Mouse (Mus musculus): ENCODE measurements around the gene Nt5c3. TPM values are rescaled to one million over a fixed set of nuclear protein-coding genes. Genes with fewer than 3 reads are reported as not detected.
A peak's percentile ranks its signal among the peaks of the same experiment; 100 is the strongest.

Nt5c3 gene
- polyA plus RNA-seq, 1 experiment from 2014 or later = 124 TPM

- H3K27me3 ChIP-seq (ENCODE audit: control insufficient read depth, insufficient read depth, low read length) = no peaks in the 10 kb centered on the region
- H3K4me2 ChIP-seq (replicated peaks; ENCODE audit: low read depth) = no peak overlapping the region
- TF ChIP-seq CTCF (IDR thresholded peaks at IDR 0.05; ENCODE audit: low read depth) (peak; percentile 27; the same call in 1 of the 2 replicates), EP300 (optimal IDR thresholded peaks at IDR 0.05) (no peak)
- no peaks in the 10 kb centered on the region for H3K9me3 ChIP-seq (ENCODE audit: control insufficient read depth, low read length)
- no peaks in the 10 kb centered on the region for H3K36me3 ChIP-seq (ENCODE audit: control insufficient read depth, insufficient read depth, low read length)
- no peaks in the 10 kb centered on the region; the same call in 1 of the 2 replicates for H3K4me1 ChIP-seq (replicated peaks; ENCODE audit: control insufficient read depth, insufficient read depth)
- 69% methylated on average over 7 of the region's 7 CpGs for WGBS
- ATAC-seq (ENCODE audit: low FRiP score, low TSS enrichment) (peak; percentile 36; the same call in 1 of the 2 replicates), DNase-seq (ENCODE audit: low spot score) (peak; percentile 55)
- H3K27ac ChIP-seq (replicated peaks) = peak overlapping the region; percentile 69
- H3K9ac ChIP-seq (ENCODE audit: low read length) = no peak overlapping the region
- no peak overlapping the region for H3K4me3 ChIP-seq (ENCODE audit: low read depth, low read length)
These were observed 20.9 kb downstream of the Nt5c3 start for GRCm38 (mm10) chr6:56902606-56903520.

DNA sequence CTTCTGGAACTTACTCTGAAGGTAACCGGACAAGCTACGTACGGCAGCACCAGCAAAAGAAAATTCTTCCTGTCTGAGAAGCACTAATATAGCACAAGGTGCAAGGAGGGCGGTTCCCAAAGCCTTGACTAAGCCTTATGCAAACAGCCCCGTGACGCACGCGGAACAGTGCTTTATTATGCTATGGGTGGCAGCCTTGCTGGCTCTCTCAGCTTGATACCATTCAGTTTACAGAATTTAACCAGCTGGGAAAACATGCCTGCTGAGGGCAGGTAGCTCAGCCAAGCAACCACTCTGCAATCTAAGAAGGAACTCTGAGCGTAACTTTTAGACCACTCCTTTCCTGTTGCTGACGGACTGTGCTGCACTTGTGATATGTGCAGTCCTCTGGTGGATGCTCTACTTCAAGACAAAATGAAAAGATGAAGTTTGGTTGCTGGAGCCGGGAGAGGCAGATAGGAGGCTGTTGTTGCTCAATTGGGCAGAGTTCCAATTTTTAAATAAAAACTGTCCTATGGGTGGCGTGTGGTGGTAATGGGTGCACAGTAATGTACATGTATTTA is 21.8 kb downstream of the Nt5c3 start:
- ATAC-seq (ENCODE audit: low FRiP score, low TSS enrichment) (peak; percentile 98), DNase-seq (ENCODE audit: low spot score) (peak; percentile 95)
- Histone ChIP-seq H3K27me3 (ENCODE audit: control insufficient read depth, insufficient read depth, low read length) (no peaks in the 10 kb centered on the region), H3K9me3 (ENCODE audit: control insufficient read depth, low read length) (no peaks in the 10 kb centered on the region), H3K9ac (ENCODE audit: low read length) (no peak overlapping the region), H3K36me3 (ENCODE audit: control insufficient read depth, insufficient read depth, low read length) (no peaks in the 10 kb centered on the region), H3K27ac (replicated peaks) (peak overlapping the region; percentile 74), H3K4me1 (replicated peaks; ENCODE audit: control insufficient read depth, insufficient read depth) (no peaks in the 10 kb centered on the region; the same call in 1 of the 2 replicates), H3K4me3 (ENCODE audit: low read depth, low read length) (peak overlapping the region; percentile 26; the same call in 1 of the 2 replicates), H3K4me2 (replicated peaks; ENCODE audit: low read depth) (peak overlapping the region; percentile 32)
- TF ChIP-seq EP300 (optimal IDR thresholded peaks at IDR 0.05) = no peak
- peak; percentile 13 for TF ChIP-seq CTCF (IDR thresholded peaks at IDR 0.05; ENCODE audit: low read depth)
- 28% methylated on average over 12 of the region's 12 CpGs for WGBS

- ATAC-seq (ENCODE audit: low FRiP score, low TSS enrichment) (peak; percentile 76), DNase-seq (ENCODE audit: low spot score) (no peak)
- H3K4me1 ChIP-seq (replicated peaks; ENCODE audit: control insufficient read depth, insufficient read depth) = no peaks in the 10 kb centered on the region; the same call in 1 of the 2 replicates
- H3K9me3 ChIP-seq (ENCODE audit: control insufficient read depth, low read length) = no peaks in the 10 kb centered on the region
- no peak overlapping the region; the same call in 1 of the 2 replicates for H3K27ac ChIP-seq (replicated peaks)
- H3K4me2 ChIP-seq (replicated peaks; ENCODE audit: low read depth) = peak overlapping the region; percentile 32
- TF ChIP-seq EP300 (optimal IDR thresholded peaks at IDR 0.05) = no peak
- TF ChIP-seq CTCF (IDR thresholded peaks at IDR 0.05; ENCODE audit: low read depth) = no peak
- H3K9ac ChIP-seq (ENCODE audit: low read length) = no peak overlapping the region
- H3K4me3 ChIP-seq (ENCODE audit: low read depth, low read length) = peak overlapping the region; percentile 26
- no peaks in the 10 kb centered on the region for H3K36me3 ChIP-seq (ENCODE audit: control insufficient read depth, insufficient read depth, low read length)
- no peaks in the 10 kb centered on the region for H3K27me3 ChIP-seq (ENCODE audit: control insufficient read depth, insufficient read depth, low read length)
- 28% methylated on average over 3 of the region's 3 CpGs for WGBS
These were observed 22.4 kb downstream of the Nt5c3 start for GRCm38 (mm10) chr6:56901336-56901735.

- Histone ChIP-seq H3K36me3 (ENCODE audit: control insufficient read depth, insufficient read depth, low read length) (no peaks in the 10 kb centered on the region), H3K27me3 (ENCODE audit: control insufficient read depth, insufficient read depth, low read length) (no peaks in the 10 kb centered on the region), H3K4me3 (ENCODE audit: low read depth, low read length) (no peak overlapping the region), H3K4me2 (replicated peaks; ENCODE audit: low read depth) (peak overlapping the region; percentile 30), H3K9me3 (ENCODE audit: control insufficient read depth, low read length) (no peaks in the 10 kb centered on the region), H3K27ac (replicated peaks) (no peak overlapping the region), H3K9ac (ENCODE audit: low read length) (no peak overlapping the region), H3K4me1 (replicated peaks; ENCODE audit: control insufficient read depth, insufficient read depth) (no peaks in the 10 kb centered on the region; the same call in 1 of the 2 replicates)
- TF ChIP-seq EP300 (optimal IDR thresholded peaks at IDR 0.05) (no peak), CTCF (IDR thresholded peaks at IDR 0.05; ENCODE audit: low read depth) (no peak)
- 57% methylated on average over 3 of the region's 3 CpGs for WGBS
- ATAC-seq (ENCODE audit: low FRiP score, low TSS enrichment) (no peak), DNase-seq (ENCODE audit: low spot score) (no peak)
These were observed 24.1 kb downstream of the Nt5c3 start for GRCm38 (mm10) chr6:56899601-56900000.

DNA sequence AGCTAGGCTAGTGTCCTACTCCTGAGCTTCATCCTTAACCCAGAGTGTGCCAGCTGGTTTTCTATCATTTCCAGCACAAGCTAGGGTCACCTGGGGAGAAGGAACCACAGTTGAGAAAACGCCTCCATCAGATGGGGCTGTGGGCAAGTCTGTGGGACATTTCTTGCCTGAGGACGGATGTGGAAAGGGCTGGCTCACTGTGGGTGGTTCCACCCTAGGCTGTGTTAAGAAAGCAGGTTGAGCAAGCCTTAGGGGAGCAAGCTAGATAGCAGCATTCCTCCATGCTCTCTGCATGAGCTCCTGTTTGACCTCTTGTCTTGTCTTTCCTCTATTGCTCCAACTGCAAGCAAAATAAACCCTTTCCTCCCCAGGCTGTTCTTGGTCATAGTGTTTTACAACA is 33.0 kb downstream of the Nt5c3 start:
- Histone ChIP-seq H3K27me3 (ENCODE audit: control insufficient read depth, insufficient read depth, low read length) (no peaks in the 10 kb centered on the region), H3K4me3 (ENCODE audit: low read depth, low read length) (no peak overlapping the region), H3K9ac (ENCODE audit: low read length) (no peak overlapping the region), H3K9me3 (ENCODE audit: control insufficient read depth, low read length) (no peaks in the 10 kb centered on the region), H3K27ac (replicated peaks) (no peak overlapping the region), H3K4me2 (replicated peaks; ENCODE audit: low read depth) (no peak overlapping the region), H3K4me1 (replicated peaks; ENCODE audit: control insufficient read depth, insufficient read depth) (no peaks in the 10 kb centered on the region), H3K36me3 (ENCODE audit: control insufficient read depth, insufficient read depth, low read length) (peaks cover 16% of the 10 kb centered on the region)
- no peak for TF ChIP-seq EP300 (optimal IDR thresholded peaks at IDR 0.05)
- TF ChIP-seq CTCF (IDR thresholded peaks at IDR 0.05; ENCODE audit: low read depth) = no peak
- WGBS = 94% methylated on average over 2 of the region's 2 CpGs
- ATAC-seq (ENCODE audit: low FRiP score, low TSS enrichment) (no peak), DNase-seq (ENCODE audit: low spot score) (no peak)
